In genomic region chr4:126839873-126840272, GRCm38 (mm10) we compare ENCODE assay signal across 8 mouse cellular contexts.
DNase-seq lines count a peak whose midpoint lies in the region.

No protein-coding gene starts in this region.

- H3K9me3 ChIP-seq in midbrain, embryonic 10.5 days (replicated peaks) = no peaks in the 10 kb centered on the region

- peaks cover 75% of the 10 kb centered on the region for H3K36me3 ChIP-seq in midbrain, embryonic 10.5 days

- 17% methylated on average over 7 of the region's 7 CpGs for WGBS in midbrain, embryonic 10.5 days

- no peaks in the 10 kb centered on the region for H3K27me3 ChIP-seq in midbrain, embryonic 10.5 days (ENCODE audit: low read depth, poor library complexity, severe bottlenecking)

- no peak overlapping the region for H3K4me3 ChIP-seq in midbrain, embryonic 10.5 days

- no peak overlapping the region for H3K27ac ChIP-seq in midbrain, embryonic 10.5 days (replicated peaks)

- DNase-seq in WW6 (ENCODE audit: low read depth, low spot score) = peak; percentile 39
- DNase-seq in cerebellum, adult 18-20 months = peak; percentile 83 to 88
- DNase-seq in frontal cortex, postnatal 10 days (ENCODE audit: low spot score in 2 of 2) = peak; percentile 68 to 83
- peak; percentile 69 for DNase-seq in hindlimb bud, embryonic 11.5 days (ENCODE audit: extremely low spot score, low read depth, low spot score)
- peak; percentile 61 to 93 for DNase-seq in left cerebral cortex, adult 9 months (ENCODE audit: low spot score in 2 of 2)
- peak; percentile 84 for DNase-seq in midbrain, embryonic 10.5 days (ENCODE audit: low spot score)
- DNase-seq in right cerebral cortex, postnatal 4 days = peak; percentile 96
- DNase-seq in yolk sac, embryonic 10.5 days (ENCODE audit: low spot score) = peak; percentile 67

- H3K4me1 ChIP-seq in midbrain, embryonic 10.5 days = peaks cover 3% of the 10 kb centered on the region

Comparison
In these comparisons a context has a peak if more than half of its experiments do, and no peak if none do; other contexts are left out.
1. DNase-seq: peak in every context shown above with its lines; median percentile 96 in right cerebral cortex, postnatal 4 days; 86 in cerebellum, adult 18-20 months; 84 in midbrain, embryonic 10.5 days; 77 in left cerebral cortex, adult 9 months; 76 in frontal cortex, postnatal 10 days; 69 in hindlimb bud, embryonic 11.5 days; 67 in yolk sac, embryonic 10.5 days; 39 in WW6.